Mouse (Mus musculus) T-cell, adult 2 months (primary cell): ENCODE data around the gene Myh10.
A peak's percentile ranks its signal among the peaks of the same experiment; 100 is the strongest.
"Not testable (repeated sequence)": the region's sequence is repeated elsewhere in the genome, so short reads cannot be mapped to it uniquely, and the experiment has no call there.

Experiments used
- DNase-seq: peaks from one replicate; pipeline ENCODE4 v3.0.0; 2022; ENCODE audit warnings: low spot score

Myh10 gene

GRCm38 (mm10) chr11:68790720-68791119, 99.4 kb downstream of the Myh10 start:
- DNase-seq = no peak

DNA sequence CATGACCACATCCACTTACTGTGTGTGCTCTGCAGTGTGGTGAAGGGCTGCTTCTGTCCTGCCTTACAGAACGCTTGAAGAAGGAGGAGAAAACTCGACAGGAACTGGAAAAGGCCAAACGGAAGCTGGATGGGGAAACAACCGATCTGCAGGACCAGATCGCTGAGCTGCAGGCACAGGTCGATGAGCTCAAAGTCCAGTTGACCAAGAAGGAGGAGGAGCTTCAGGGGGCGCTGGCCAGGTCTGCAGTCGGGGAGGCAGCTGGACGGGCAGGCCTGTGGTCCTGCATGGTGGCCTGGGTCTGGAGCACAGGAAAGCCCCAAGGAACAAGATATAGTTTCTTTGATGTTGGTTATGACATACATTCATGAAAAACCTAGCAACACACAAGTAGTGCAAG, 100.4 kb downstream of the Myh10 start:
- no peak for DNase-seq

GRCm38 (mm10) chr11:68798258-68798657, 106.9 kb downstream of the Myh10 start:
- DNase-seq = no peak

DNA sequence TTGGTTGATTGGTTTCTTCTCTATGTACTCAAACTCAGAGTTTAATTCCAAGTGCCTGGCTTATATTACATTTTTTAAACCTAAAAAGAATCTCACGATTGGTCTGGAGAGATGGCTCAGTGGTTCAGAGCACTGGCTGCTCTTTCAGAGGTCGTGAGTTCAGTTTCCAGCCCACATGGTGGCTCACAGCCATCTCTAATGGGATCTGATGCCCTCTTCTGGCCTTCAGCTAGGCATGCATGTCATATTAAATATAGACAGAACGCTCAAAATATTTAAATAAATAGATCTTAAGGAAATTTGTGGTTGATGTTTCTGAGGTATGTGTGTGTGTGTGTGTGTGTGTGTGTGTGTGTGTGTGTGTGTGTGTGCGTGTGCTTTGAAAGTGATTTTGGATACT, 113.8 kb downstream of the Myh10 start:
- no peak for DNase-seq

GRCm38 (mm10) chr11:68807787-68808186, 116.4 kb downstream of the Myh10 start:
- DNase-seq = peak; percentile 50

- DNase-seq = no peak
These were observed 120.7 kb downstream of the Myh10 start for GRCm38 (mm10) chr11:68811881-68812577.

- no peak for DNase-seq
These were observed 127.1 kb downstream of the Myh10 start for GRCm38 (mm10) chr11:68818416-68818815.

GRCm38 (mm10) chr11:68819226-68819805, 128.0 kb downstream of the Myh10 start:
- DNase-seq = no peak

DNA sequence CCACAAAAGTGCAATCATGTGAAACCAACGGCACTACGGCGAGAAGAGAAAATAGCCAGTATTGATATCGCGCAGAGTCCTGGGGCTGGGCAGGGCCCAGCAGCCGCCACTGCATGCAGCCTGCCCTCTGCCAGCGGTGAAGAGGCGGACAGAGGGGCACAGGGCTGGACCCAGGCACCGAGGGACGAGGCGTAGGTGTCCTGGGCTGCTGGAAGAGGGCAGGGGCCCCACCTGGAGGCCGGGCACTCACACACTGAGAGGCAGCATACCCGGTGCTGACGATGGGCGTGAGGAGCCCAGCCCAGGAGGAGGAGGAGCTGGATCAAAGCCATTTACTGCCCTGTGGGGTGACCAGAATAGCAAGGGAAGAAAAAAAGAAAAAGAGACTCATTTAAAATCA, 131.0 kb downstream of the Myh10 start:
- no peak for DNase-seq

DNA sequence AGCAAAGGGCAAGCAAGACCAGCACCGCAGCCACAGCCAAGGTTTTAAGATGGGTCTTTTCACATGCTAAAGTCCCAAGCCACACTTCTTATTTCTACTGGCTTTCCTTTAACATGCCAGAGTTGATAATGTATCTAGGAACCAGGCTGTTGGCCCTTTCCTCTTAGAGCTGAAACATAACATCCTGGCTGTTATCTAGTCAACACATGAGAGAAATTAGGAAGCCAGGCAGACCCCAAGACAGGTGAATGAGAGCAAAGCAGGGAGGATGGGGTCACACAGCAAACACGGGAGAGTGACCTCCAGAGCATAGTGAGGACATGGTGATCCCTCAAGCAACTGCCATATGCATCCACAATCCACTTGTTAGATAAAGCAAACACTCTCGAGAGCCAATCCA, 135.4 kb downstream of the Myh10 start:
- no peak for DNase-seq

DNA sequence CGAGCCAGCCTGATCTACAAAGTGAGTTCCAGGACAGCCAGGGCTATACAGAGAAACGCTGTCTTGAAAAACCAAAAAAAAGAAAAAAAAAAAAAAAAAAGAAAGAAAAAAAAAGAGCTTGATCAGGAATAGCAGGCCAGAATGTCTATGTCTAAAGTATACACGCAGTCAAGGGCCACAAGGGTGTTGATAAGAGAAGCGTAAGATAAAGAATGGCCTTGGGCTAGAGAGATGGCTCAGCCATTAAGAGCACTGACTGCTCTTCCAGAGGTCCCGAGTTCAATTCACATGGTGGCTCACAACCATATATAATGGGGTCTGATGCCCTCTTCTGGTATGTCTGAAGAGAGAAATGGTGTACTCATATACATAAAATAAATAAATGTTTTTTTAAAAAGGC, 140.2 kb downstream of the Myh10 start:
- DNase-seq = not testable (repeated sequence)

DNA sequence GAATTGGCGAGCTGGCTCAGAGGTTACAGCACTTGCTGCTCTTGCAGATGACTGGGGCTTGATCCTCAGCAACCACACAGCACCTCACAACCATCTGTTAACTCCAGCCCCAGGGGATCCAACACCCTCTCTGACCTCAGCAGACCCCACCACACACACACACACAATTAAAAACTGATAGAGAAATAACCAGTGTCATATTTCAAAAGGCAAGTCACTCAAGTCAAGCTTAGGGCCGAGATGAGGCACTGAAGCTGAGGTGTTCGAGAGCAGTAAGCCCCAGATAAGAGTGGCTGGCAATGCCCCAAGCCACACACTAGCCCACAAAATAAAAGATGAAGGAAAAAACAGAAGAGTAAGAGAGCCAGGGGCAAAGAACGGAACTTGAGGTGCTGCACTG, 141.4 kb downstream of the Myh10 start:
- DNase-seq = no peak

GRCm38 (mm10) chr11:68833593-68833992, 142.2 kb downstream of the Myh10 start:
- no peak for DNase-seq

- no peak for DNase-seq
These were observed 143.7 kb downstream of the Myh10 start for GRCm38 (mm10) chr11:68835034-68835433.

- no peak for DNase-seq
These were observed 148.2 kb downstream of the Myh10 start for GRCm38 (mm10) chr11:68839606-68840005.

DNA sequence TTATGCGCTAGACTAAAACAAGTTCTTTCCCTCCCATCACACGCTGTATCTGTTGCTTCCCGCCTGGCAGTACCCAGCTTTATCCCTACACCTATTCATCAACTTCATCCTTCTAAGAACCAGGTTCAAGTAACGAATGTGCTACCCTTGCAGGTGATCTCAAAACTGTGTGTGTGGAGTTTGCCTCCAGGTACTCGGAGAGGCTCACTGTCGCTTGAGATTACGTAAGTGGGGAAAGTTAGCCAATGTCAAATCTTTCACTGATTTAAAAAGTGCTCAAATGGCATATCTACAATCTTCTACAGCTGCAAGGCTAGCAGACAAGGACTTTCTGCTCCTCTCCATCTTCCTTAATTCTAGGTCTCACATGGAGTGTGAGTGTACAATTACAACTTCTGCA, 159.5 kb downstream of the Myh10 start:
- DNase-seq = no peak

- no peak for DNase-seq
These were observed 160.5 kb downstream of the Myh10 start for GRCm38 (mm10) chr11:68851644-68852485.

GRCm38 (mm10) chr11:68852486-68852901, 161.1 kb downstream of the Myh10 start:
- no peak for DNase-seq

DNA sequence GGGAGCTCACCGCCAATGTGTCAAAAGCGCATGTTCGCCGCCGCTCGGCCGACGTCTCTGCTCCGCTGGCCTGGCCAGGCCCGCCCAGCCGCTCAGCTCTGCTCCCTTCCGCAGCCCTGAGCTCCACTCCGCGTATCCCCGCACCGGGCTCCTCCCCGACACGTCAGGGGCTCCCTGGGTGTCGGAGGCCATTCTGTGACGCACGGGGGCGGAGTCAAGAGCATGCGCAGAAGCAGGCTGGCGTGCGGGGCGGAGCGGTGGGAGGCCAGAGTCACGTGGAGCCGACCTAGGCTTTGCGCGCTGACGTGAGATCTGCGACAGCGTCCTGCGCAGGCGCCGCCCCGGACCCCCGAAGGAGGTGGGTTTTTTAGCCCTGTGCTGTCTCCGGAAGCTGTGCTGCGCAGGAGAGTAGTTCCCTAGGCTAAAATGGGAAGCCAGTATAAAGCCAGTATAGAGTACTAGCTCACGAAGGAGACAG, 161.6 kb downstream of the Myh10 start:
- DNase-seq = peak; percentile 100

- peak; percentile 44 for DNase-seq
These were observed 162.4 kb downstream of the Myh10 start for GRCm38 (mm10) chr11:68853611-68854401.

GRCm38 (mm10) chr11:68854621-68855020, 163.3 kb downstream of the Myh10 start:
- DNase-seq = no peak

GRCm38 (mm10) chr11:68857329-68857728, 166.0 kb downstream of the Myh10 start:
- no peak for DNase-seq
